Mouse (Mus musculus) adrenal gland, adult 8-10 months (tissue): ENCODE results near the gene Lyg2. TPM values are rescaled to one million over a fixed set of nuclear protein-coding genes. Genes with fewer than 3 reads are reported as not detected.
A peak's percentile ranks its signal among the peaks of the same experiment; 100 is the strongest.

Experiments
- DNase-seq: peaks from one replicate; pipeline ENCODE4 v3.0.0; 2022
- total RNA-seq, 4 experiments: library from RNA; stranded (reverse); gene quantifications; 2 replicates each; pipeline ENCODE4 v1.2.4; 2022

Lyg2 gene
- total RNA-seq, 4 experiments from 2014 or later, result not detected

DNA sequence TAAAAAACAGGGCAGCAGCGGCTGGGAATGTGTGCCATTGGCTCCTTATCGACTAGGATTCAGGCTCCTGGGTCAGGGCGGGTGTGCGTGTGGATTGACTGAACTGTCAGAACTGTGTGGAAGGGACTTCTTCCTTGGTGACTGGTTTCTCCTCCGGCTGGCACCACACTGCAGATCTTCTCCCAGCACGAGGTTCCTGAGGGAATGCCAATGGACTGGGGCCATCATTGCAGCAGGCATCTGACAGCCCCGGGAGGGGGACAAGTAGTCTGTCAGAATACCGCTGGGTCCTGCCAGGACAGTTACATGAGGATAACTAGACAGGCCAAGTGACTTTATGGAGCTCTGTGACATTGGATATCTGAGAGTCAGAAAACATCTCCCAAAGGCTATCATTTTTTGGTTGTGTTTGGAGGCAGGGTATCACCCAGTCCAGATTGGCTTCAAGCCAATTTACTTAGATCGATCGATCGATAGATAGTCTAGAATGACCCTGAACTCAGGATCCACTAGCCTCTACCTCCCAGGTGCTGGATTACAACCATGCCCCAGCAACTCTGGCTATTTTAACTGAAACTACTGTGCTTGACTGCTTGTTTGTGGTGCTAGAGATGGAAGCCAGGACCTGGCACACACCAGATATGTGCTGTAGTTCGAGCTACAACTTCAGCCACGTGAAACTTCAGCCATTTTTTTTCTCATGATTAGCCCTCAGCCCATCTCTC is 38.4 kb downstream of the Lyg2 start:
- no peak for DNase-seq

DNA sequence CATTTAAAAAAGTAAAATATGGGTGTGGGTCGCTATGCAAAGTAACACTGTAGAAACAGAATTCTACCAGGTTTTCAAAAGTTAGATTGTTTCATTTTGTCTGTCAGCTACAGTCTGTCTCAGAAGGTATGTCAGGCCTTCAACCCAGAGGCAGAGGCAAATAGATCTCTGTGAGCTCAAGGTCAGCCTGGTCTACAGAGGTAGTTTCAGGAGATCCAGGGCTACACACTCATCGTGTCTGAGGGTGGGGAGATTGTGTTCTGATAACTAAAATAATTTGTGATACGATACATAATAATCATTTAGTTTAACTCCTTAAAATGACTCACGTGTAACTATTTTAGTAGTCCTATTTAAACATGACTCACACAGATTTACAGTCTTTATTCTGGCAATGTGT is 43.1 kb downstream of the Lyg2 start:
- no peak for DNase-seq

DNA sequence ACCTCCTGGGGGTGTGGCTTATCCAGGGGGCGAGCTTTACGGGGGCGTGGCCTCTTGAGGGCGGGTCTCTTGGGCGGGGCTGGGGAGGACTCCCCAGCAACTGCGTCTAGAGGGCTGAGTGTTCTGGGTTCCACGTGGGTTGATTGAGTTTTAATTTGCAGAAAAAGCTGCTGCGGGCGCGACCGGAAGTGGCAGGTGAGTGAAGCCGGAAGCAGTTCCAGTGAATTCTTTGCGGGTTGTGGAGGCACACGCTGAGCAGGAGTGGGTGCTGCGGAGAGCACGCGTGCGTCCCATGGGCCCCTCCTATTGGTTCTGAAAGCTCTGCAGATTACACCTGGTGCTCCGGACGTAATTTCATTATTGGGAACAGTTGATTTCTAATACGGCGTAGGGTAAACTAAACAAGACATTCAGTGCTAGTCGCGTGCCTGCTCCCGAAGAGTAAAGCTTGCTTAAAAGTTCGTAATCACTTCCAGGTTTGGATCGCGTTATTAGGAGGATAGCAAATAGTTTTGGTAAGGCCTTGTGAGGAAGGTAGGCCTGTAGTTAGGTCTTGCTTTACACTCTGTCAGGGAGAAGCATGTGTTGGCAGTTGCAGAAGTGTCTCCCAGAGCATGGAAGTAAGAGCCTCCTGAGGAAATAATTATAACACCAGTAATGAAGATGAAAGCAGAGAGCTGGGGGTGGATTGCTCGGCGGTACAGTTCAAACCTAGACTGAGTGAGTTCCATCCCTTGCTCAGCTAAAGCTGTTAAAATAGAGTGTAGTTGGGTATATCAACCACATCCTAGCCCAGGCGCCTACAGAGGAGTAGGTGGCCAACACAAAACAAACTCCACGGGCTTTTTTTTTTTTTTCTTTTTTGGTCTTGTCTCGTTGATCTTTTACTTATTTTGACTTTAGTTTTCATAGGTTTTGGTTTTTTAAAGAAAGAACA is 43.9 kb downstream of the Lyg2 start:
- DNase-seq, result peak; percentile 79

DNA sequence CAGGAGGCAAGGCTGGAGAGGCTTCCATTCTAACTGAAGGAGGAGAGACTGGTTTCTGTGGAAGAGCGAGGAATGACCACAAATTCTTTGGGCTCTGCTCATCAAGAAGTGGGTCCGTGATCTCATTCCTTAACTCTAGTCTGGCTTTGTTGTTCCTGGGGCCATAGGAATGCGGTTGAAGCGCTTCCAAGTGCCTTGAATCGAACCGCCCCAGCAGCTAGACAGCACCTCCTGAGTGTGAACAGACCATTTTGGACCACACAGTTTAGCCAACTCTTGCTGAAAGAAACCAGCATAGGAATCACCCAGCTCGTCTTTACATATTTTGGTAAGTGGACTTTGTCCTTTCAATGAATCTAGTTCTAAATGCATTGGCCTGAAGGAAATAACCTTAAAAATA is 44.6 kb downstream of the Lyg2 start, which contains the start of gene Lipt1:
Lipt1 (plus strand) TSS at position 35 of the 400 bp plus-strand sequence.
- DNase-seq, result no peak

DNA sequence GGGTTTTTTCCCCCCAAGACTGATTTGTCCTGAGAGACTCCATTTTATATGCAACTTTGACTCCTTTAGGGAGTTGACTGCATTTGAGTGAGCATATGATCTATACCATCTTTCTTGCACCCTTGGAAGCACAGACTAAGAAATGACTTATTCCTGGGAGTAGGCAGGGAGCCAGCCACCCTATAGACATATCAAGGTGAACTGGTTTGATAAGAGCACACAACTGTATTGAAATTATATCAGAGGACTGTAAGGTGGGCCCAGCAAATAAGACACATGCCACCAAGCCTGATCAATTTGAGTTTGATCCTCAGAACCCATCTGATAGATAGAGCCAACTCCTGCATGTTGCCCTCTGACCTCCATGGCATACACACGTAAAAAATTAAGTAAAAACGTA is 46.9 kb downstream of the Lyg2 start:
- no peak for DNase-seq

DNA sequence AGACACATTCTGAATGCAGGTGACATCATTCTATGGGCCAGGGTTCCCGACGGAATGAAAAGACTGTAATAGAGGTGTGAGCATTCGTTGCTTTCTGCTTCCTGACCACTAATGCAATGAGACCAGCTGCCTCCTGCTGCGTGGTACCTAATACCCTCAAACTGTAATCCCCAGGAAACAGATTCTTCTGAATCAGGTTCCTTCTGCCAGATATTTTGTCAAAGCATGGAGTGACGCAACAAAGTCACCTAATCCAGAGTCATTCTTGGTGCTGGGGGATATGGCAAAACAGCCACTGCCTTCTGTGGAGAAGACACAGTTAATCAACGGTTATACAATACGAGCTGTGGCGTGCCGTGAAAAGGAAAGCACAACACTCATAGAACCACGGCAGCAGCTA is 47.7 kb downstream of the Lyg2 start:
- DNase-seq, result no peak

DNA sequence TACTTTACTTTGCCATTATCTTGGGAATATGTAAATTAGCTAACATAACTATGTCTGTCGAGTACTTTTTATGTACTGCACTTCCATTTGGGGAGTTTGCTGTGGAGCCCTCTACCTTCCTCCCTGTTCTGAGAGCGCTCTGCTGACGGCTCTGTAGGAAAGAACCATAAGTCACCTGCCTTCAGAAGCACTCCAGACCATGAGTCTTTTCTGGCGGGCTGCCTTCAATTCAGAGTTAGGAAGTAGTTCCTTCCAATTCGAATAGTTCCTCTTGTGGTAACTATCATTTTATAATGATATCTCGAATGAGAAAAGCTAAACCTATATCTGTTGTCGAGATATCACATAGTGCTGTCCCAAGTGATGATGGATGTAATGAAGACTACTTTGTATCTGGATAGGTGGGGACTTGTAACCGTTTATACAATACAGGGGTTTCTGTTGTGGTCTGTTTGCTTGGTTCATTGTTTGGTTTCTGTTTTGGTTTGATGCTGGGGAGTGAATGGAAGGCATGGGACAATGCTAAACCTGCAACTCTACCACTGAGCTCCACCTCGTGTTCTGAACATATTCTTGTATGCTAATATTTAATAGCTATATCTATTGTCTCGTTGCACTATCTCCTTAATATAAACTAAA is 48.5 kb downstream of the Lyg2 start:
- no peak for DNase-seq

DNA sequence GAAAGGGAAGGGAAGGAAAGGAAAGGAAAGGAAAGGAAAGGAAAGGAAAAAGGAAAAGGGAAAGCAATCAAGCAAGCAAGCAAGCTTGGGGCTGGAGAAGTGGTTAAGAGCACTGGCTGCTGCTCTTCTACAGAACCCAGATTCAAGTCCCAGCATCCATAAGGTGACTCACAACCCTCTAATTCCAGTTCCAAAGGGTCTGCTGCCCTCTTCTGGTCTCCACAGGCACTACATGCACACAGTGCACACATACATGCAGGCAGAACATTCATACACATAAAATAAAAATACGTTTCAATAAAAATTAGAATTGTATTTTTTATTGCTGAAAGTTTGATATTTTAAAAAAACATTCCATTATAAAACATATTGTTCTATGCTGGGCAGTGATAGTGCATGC is 49.2 kb downstream of the Lyg2 start:
- peak; percentile 41 for DNase-seq

DNA sequence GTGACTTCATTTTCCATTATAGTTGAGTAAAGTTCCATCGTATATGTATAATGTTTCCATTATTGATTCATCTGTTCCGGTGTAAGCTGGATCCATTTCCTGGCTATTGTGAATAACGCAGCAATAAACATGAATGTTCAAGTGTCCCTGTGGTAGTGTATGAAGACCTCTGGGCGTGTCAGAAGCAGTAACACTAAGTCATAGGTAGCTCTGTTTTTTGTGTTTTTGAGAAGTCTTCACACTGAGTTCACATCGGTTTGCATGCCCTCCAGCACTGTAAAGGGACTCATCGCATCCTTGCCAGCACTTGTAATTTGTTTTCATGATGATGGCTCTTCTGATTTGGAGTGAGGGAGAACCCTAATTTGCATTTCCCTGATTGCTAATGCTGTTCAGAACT is 50.0 kb downstream of the Lyg2 start, which contains the start of gene Tsga10:
Tsga10 (minus strand) TSS at position 144 of the 400 bp plus-strand sequence.
- DNase-seq, result no peak

DNA sequence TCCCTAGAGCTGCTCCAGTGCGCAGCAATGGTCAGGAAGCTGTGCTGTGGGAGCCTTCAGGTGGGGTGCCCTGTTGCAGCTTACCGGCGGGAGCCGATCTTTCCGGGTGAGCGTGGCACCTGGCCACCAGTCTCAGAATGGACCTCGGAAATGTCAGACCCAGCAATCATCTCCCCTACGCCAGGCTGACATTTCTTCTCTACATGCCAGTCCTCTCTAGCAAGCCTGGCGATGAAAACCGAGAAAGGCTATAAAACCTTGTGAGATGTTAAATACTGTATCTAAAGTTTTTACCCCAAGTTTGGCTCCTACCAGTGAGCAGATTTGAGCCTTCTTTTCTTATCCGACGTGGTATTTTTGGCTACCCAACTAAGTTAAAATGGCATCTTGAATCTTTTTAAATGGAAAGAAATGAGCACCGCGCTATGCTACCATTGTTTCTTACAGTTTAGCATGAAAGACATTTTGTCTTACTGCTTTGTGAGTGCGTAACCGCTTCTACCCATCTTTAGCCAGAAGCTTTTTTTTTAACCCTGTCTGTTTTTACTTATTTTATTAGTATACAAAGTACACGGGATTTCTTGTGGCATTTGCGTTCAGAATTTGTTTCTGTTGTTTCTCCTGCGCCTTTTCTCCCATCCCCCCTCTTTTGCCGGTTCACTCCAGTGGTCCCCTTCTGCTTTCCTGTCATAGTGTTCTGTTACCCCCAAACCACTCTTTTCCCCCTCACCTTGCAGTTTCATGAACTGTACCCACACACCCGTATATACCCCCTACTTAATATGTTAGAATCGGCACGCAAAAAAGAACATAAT is 50.7 kb downstream of the Lyg2 start:
- DNase-seq, result no peak

DNA sequence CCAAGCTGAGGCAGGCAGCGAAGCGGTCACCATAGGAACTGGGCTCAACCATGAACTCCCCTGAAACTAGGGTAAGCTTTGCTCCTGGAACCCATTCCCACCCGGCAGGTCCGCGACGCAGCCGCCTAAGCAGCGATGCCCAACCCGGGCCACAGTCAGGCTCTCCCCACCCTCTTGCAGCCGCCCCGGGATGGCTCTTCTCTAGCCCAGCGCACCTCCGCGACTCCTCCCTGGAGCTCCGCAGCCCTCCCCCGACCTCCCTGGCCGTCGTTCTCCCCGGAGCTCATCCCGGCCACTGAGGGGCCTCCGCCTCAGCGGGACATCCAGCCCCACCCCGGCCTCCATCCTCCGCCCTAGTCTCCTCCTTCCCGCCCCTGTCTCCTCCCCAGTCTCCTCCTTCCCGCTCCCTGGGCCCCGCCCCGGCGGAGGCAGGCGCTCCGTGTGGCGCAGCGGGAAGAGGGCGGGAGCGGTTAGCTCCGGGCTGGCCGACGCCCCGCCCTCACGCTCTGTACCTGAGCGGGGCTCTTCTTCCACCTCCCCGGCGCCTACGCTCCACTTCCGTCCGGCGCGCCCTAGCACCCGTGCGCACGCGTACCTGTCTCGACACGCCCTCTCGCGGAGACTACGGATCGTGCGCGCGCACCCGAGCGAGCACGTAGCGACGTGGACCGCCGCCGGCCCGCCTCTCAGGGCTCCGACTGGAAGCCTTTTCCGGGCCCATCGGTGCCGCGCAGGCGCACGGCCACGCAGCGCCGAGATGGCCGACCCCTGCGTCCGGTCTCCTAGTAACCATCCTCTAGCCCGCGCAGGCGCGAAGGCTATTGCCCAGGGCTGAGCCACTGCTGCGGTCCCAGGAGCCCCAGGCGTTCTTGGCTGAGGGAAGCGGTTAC is 51.5 kb downstream of the Lyg2 start:
- DNase-seq, result peak; percentile 100

Other genes with a start within 250 kb of the Lyg2 start
- gene 2010300C02Rik, start 196.4 kb downstream of the Lyg2 start, total RNA-seq, result 1 to 10 TPM; 2.2 to 4.2 (median 3.5) TPM
- 1 to 10 TPM; 3.9 to 6.6 (median 5.3) TPM for gene Tsga10, start 50.1 kb downstream of the Lyg2 start, total RNA-seq
- gene Lipt1, start 44.8 kb downstream of the Lyg2 start, total RNA-seq, result 10 to 100 TPM; 13.6 to 15.7 (median 14.9) TPM
- gene Mitd1, start 26.1 kb downstream of the Lyg2 start, total RNA-seq, result 10 to 100 TPM; 11.9 to 16.9 (median 15.1) TPM
- 100 to 1,000 TPM; 146 to 176 (median 161) TPM for gene Mrpl30, start 26.0 kb downstream of the Lyg2 start, total RNA-seq
- gene Lyg1, start 41.3 kb upstream of the Lyg2 start, total RNA-seq, result not detected
- gene Txndc9, start 81.4 kb upstream of the Lyg2 start, total RNA-seq, result 10 to 100 TPM; 74.0 to 87.7 (median 83.5) TPM
- 10 to 100 TPM; 44.4 to 53.0 (median 48.8) TPM for gene Eif5b, start 81.5 kb upstream of the Lyg2 start, total RNA-seq
- gene Rev1, start 213.3 kb upstream of the Lyg2 start, total RNA-seq, result 10 to 100 TPM; 24.0 to 40.3 (median 30.9) TPM